Mouse (Mus musculus): ENCODE measurements at regions not wholly inside any gene's neighbourhood (a gene's known extent, or its start where the extent isn't known, plus 50 kb on each side); places are given as distances from the start of the nearest gene placed in this dataset.

DNA sequence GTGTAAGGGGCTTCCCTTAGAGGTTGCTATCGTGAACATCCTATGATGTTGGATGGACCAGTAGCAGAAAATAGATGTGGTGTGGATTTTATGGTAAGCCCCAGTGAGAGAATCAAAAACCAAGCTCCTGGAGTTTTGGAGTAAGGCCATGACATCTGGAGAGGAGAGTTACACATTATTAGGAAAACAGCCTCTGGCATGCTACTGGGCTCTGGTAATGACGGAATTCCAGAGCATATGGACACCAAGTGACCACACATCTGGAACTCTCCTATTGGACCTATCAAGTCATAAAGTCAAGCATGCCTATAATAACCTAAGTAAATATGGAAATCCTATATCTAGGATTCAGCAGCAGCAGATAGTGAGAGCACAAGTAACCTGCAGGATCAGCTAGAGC is 240.8 kb downstream of the Fgf10 start:
- Histone ChIP-seq H3K36me3 (replicated peaks in 1 of 2; ENCODE audit: control insufficient read depth in 1 of 2, insufficient read depth in 1 of 2, low read length in 1 of 2) (no peaks in the 10 kb centered on the region), H3K27me3 (replicated peaks) (no peaks in the 10 kb centered on the region), H3K4me3 (replicated peaks in 1 of 3; ENCODE audit: low read depth in 2 of 3, low read length in 2 of 3, poor library complexity in 1 of 3) (no peak overlapping the region), H3K4me1 (ENCODE audit: control insufficient read depth in 1 of 2, insufficient read depth in 2 of 2) (no peaks in the 10 kb centered on the region), H3K27ac (ENCODE audit: insufficient read depth, low read depth) (no peak overlapping the region), H3K79me2 (replicated peaks; ENCODE audit: control insufficient read depth, extremely low read depth, insufficient read depth, poor library complexity, severe bottlenecking) (no peaks in the 10 kb centered on the region), H3K9ac (ENCODE audit: insufficient read depth, low read depth) (no peak overlapping the region), H3K9me3 (replicated peaks; ENCODE audit: low read length) (no peaks in the 10 kb centered on the region), H3K4me2 (ENCODE audit: insufficient read depth, low read depth, poor library complexity, severe bottlenecking) (no peak overlapping the region)
- dilution Hi-C loops (cut with MboI; ENCODE audit: extremely low pct_ligation_motif_present, extremely low pct_unique_long_range_greater_than_20kb, low sequenced_read_pairs), result no loop called here
- in situ Hi-C loops (cut with MboI; ENCODE audit: low pct_ligation_motif_present, low pct_unique_long_range_greater_than_20kb, low sequenced_read_pairs), result no loop called here
- no peak for DNase-seq (ENCODE audit: extremely low read depth)
- TF ChIP-seq NELFE (IDR thresholded peaks at IDR 0.05; ENCODE audit: low read depth, low read length), result no peak
- no peak for TF ChIP-seq ZKSCAN1 (IDR thresholded peaks at IDR 0.05; ENCODE audit: borderline replicate concordance, low read depth, low read length)
- TF ChIP-seq RAD21 (IDR thresholded peaks at IDR 0.05; ENCODE audit: low read depth, low read length), result no peak
- no peak for TF ChIP-seq ZMIZ1 (IDR thresholded peaks at IDR 0.05; ENCODE audit: low read depth, low read length)
- TF ChIP-seq ZNF384 (IDR thresholded peaks at IDR 0.05; ENCODE audit: low read depth, low read length), result no peak
- no peak for TF ChIP-seq MAZ (IDR thresholded peaks at IDR 0.05; ENCODE audit: low read depth, low read length)
- TF ChIP-seq NRF1 (IDR thresholded peaks at IDR 0.05; ENCODE audit: low read depth, low read length), result no peak
- no peak for TF ChIP-seq MAFK (IDR thresholded peaks at IDR 0.05; ENCODE audit: insufficient replicate concordance, low read length)
- TF ChIP-seq MEF2A (IDR thresholded peaks at IDR 0.05; ENCODE audit: borderline replicate concordance, low read depth, low read length), result no peak
- no peak for TF ChIP-seq ELF1 (IDR thresholded peaks at IDR 0.05; ENCODE audit: low read depth, low read length)
- no peak for TF ChIP-seq RCOR1 (conservative IDR thresholded peaks at IDR 0.05; ENCODE audit: low read depth, low read length)
- no peak for TF ChIP-seq CHD2 (IDR thresholded peaks at IDR 0.05; ENCODE audit: low read length)
- TF ChIP-seq CTCF (conservative IDR thresholded peaks at IDR 0.05 in 1 of 2, IDR thresholded peaks at IDR 0.05 in 1 of 2; ENCODE audit: low read depth in 2 of 2, low read length in 2 of 2), result no peak
- TF ChIP-seq KAT2A (IDR thresholded peaks at IDR 0.05; ENCODE audit: insufficient replicate concordance, low read length), result no peak
- no peak for TF ChIP-seq POLR2A (IDR thresholded peaks at IDR 0.05; ENCODE audit: low read depth, low read length)
- no peak for TF ChIP-seq E2F4 (IDR thresholded peaks at IDR 0.05; ENCODE audit: insufficient replicate concordance, low read depth, low read length)
- no peak for TF ChIP-seq EP300 (IDR thresholded peaks at IDR 0.05; ENCODE audit: low read length)

DNA sequence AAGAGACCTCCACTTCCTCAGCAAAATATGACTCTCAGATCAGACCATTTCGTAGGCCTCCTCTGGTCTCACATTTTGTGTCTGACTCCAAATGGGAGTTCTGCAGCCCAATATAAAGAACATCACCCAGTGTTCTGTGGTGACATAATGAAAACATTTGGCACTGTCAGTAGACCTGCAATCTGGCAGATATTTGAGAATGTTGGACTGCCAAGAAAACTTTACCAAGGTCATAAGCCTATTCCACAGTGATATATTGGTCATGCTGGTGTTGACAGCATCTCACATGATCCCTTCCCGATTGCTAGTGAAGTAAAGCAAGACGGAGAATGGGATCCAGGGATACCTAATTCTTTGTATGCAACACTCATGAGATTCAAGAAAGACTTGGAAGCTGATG is 271.2 kb downstream of the Fgf10 start:
- no peaks in the 10 kb centered on the region for H3K79me2 ChIP-seq (replicated peaks; ENCODE audit: control insufficient read depth, extremely low read depth, insufficient read depth, poor library complexity, severe bottlenecking)
- no peaks in the 10 kb centered on the region for H3K9me3 ChIP-seq (replicated peaks; ENCODE audit: low read length)
- no peak overlapping the region for H3K27ac ChIP-seq (ENCODE audit: insufficient read depth, low read depth)
- H3K4me3 ChIP-seq (replicated peaks in 1 of 3; ENCODE audit: low read depth in 2 of 3, low read length in 2 of 3, poor library complexity in 1 of 3), result no peak overlapping the region
- dilution Hi-C loops (cut with MboI; ENCODE audit: extremely low pct_ligation_motif_present, extremely low pct_unique_long_range_greater_than_20kb, low sequenced_read_pairs), result no loop called here
- no peak for DNase-seq (ENCODE audit: extremely low read depth)
- H3K36me3 ChIP-seq (replicated peaks in 1 of 2; ENCODE audit: control insufficient read depth in 1 of 2, insufficient read depth in 1 of 2, low read length in 1 of 2), result no peaks in the 10 kb centered on the region
- no peak for TF ChIP-seq MAX (IDR thresholded peaks at IDR 0.05; ENCODE audit: low read length)
- no peak for TF ChIP-seq MAFK (IDR thresholded peaks at IDR 0.05; ENCODE audit: insufficient replicate concordance, low read length)
- no peak for TF ChIP-seq RCOR1 (conservative IDR thresholded peaks at IDR 0.05; ENCODE audit: low read depth, low read length)
- in situ Hi-C loops (cut with MboI; ENCODE audit: low pct_ligation_motif_present, low pct_unique_long_range_greater_than_20kb, low sequenced_read_pairs), result no loop called here
- H3K4me1 ChIP-seq (ENCODE audit: control insufficient read depth in 1 of 2, insufficient read depth in 2 of 2), result no peaks in the 10 kb centered on the region
- H3K4me2 ChIP-seq (ENCODE audit: insufficient read depth, low read depth, poor library complexity, severe bottlenecking), result no peak overlapping the region
- H3K9ac ChIP-seq (ENCODE audit: insufficient read depth, low read depth), result no peak overlapping the region
- H3K27me3 ChIP-seq (replicated peaks), result no peaks in the 10 kb centered on the region
